Mouse (Mus musculus) monocyte, adult 5-6 weeks (primary cell): ENCODE measurements around the gene Apom. TPM values are rescaled to one million over a fixed set of nuclear protein-coding genes. Genes with fewer than 3 reads are reported as not detected.

ENCODE experiments used
- ATAC-seq: fragments of 153-309, 156-312 bp; replicated peaks from 2 replicates; pipeline ENCODE4 v1.8.0; 2017; ENCODE audit warnings: mild to moderate bottlenecking; ENCODE audit not compliant: low TSS enrichment, insufficient number of reproducible peaks, severe bottlenecking, poor library complexity, low FRiP score
- total RNA-seq: library from RNA; stranded (forward); fragments of 200-1000, 200-491, 200-594 nt; gene quantifications from 3 replicates; pipeline ENCODE4 v1.2.3, GENCODE M21; 2017

Gene Apom
- total RNA-seq, 1 experiment from 2014 or later: 1.4 TPM

DNA sequence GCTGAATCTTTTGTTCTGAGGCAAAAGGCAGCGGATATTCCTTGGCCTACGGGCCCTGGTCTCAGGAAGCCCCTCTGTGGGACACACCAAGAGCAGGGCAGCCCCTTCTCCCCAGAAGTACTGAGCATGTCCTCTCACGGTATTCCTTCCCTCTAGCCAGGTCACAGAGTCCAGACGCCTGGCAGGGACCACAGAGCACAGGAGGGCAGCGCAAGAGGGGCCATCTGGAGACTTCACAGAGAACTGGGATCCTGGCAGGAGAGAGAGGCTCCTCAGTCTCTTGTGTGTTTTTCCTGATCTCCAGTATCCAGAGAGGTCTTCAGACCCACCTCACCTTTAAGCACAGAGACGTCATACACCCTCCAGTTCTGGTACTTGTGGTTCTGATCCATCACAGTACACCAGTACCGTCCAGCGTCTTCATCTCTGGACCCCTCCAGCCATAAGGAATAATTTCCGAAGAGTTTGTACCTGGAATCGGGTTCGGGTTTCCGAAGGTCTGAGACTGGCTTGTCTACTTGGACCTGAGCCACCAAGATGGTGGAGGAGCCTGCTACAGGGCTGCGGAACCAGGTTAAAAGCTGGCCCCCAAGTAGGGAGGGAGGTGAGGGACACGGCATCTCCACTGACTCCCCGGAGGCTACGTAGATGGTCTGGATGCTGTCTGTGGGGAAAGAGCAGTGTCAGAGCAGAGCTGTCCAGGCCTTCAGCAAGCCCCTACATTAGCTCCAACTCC, 48.8 kb downstream of the Apom start:
- no peak for ATAC-seq

DNA sequence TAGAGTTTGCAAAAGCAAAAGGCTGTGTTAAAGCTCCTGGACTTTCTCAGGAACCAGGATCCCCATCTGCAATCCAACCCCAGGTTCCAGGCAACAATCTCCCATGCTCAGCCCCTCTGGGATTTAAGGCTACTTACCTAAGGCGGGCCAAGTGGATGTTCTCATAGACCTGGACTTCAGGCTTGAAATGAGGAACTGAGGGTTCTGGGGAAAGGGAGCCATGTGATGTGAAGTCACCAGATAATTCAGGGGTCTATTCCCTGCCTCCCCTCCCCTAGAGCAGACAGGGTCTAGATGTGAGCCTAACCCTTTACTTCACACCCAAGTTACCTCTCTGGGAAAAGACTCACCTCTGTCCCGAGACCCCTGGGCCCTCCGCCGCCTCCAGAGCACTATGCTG, 51.1 kb downstream of the Apom start:
- ATAC-seq: no peak

DNA sequence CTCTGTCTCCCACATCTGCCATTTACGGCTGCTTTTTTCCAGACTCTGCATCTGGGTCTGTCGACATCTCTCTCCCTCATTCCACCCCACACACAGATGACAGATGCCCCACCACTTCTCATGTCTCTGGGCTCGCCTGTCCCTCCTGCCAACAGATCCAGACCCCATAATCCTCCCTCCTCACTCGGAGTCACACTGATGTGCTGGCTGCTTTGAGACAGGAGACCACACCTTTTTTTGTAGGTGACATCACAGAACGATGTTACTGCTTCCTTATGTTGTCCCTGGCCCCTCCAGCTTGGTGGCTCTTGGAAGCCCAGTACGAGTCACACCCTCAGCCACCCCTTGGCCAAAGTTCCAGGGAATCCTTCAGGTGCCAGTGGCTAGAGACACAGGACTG, 51.6 kb downstream of the Apom start:
- no peak for ATAC-seq

DNA sequence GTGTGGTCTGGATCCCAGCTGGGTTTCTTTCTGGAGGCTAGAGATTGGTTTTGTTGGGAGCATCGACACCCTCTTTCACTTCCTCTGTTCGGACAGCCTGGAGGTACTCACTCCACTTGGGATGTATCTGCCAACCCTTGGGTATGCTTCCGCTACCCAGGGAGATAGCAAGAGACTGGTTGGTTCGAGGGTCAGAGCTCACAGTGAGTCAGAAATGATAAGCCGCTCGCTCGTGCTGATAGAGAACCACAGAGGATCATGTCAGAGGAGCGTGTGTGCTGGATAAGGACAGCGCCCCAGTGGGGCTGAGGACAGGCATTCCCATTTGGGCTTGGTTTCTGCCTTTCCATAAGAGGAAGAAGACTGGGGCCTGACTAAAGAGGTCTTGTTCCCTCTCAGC, 52.1 kb downstream of the Apom start:
- ATAC-seq: no peak

Other genes with a start within 250 kb of the Apom start
- not detected in 3 replicates for gene C2, start 233.8 kb downstream of the Apom start, total RNA-seq
- gene Ehmt2, start 233.6 kb downstream of the Apom start, total RNA-seq: 92.4 to 105 TPM (median 102 TPM) in 3 replicates
- gene Slc44a4, start 217.6 kb downstream of the Apom start, total RNA-seq: not detected in 3 replicates
- 29.6 to 39.9 TPM (median 37.2 TPM) in 3 replicates for gene Neu1, start 200.8 kb downstream of the Apom start, total RNA-seq
- gene Hspa1b, start 172.8 kb downstream of the Apom start, total RNA-seq: 12.5 to 375 TPM (median 15.8 TPM) in 3 replicates
- 1.4 TPM in 1 of 3 replicates, not detected in the others for gene Gm20481, start 162.1 kb downstream of the Apom start, total RNA-seq
- gene Hspa1a, start 159.9 kb downstream of the Apom start, total RNA-seq: 4.9 to 201 TPM (median 8.6 TPM) in 3 replicates
- 1.1 to 1.7 TPM in 2 of 3 replicates, not detected in the other for gene Hspa1l, start 159.3 kb downstream of the Apom start, total RNA-seq
- gene Lsm2, start 150.2 kb downstream of the Apom start, total RNA-seq: 9.3 to 13.9 TPM (median 10.6 TPM) in 3 replicates
- 89.9 to 126 TPM (median 116 TPM) in 3 replicates for gene Vars, start 131.1 kb downstream of the Apom start, total RNA-seq
- gene Vwa7, start 115.5 kb downstream of the Apom start, total RNA-seq: not detected in 3 replicates
- 1.2 TPM in 1 of 3 replicates, not detected in the others for gene Sapcd1, start 104.0 kb downstream of the Apom start, total RNA-seq
- 0.76 to 1.6 TPM in 2 of 3 replicates, not detected in the other for gene Msh5, start 85.3 kb downstream of the Apom start, total RNA-seq
- 356 to 514 TPM (median 477 TPM) in 3 replicates for gene Clic1, start 82.1 kb downstream of the Apom start, total RNA-seq
- 1.1 TPM in 1 of 3 replicates, not detected in the others for gene Ddah2, start 73.0 kb downstream of the Apom start, total RNA-seq
- gene Ly6g6c, start 66.7 kb downstream of the Apom start, total RNA-seq: not detected in 3 replicates
- gene Mpig6b, start 65.9 kb downstream of the Apom start, total RNA-seq: 0.57 to 3.1 TPM (median 0.75 TPM) in 3 replicates
- not detected in 3 replicates for gene Ly6g6e, start 55.1 kb downstream of the Apom start, total RNA-seq
- 2.3 TPM in 1 of 3 replicates, not detected in the others for gene Ly6g6d, start 54.0 kb downstream of the Apom start, total RNA-seq
- 0.39 TPM in 1 of 3 replicates, not detected in the others for gene Ly6g6f, start 46.4 kb downstream of the Apom start, total RNA-seq
- gene Abhd16a, start 42.8 kb downstream of the Apom start, total RNA-seq: 24.3 to 47.0 TPM (median 28.3 TPM) in 3 replicates
- not detected in 3 replicates for gene Ly6g5c, start 23.8 kb downstream of the Apom start, total RNA-seq
- not detected in 3 replicates for gene Ly6g5b, start 16.6 kb downstream of the Apom start, total RNA-seq
- gene Gpank1, start 10.6 kb downstream of the Apom start, total RNA-seq: 62.4 to 126 TPM (median 65.8 TPM) in 3 replicates
- gene Csnk2b, start 10.0 kb downstream of the Apom start, total RNA-seq: 188 to 293 TPM (median 226 TPM) in 3 replicates
- gene D17H6S53E, start 5.7 kb downstream of the Apom start, total RNA-seq: 33.5 to 43.7 TPM (median 42.6 TPM) in 3 replicates
- gene Bag6, start 3.1 kb upstream of the Apom start, total RNA-seq: 72.4 to 192 TPM (median 104 TPM) in 3 replicates
- 21.3 to 57.6 TPM (median 32.1 TPM) in 3 replicates for gene Prrc2a, start 32.8 kb upstream of the Apom start, total RNA-seq
- 20.7 to 64.8 TPM (median 31.9 TPM) in 3 replicates for gene Aif1, start 44.0 kb upstream of the Apom start, total RNA-seq
- gene Lst1, start 56.4 kb upstream of the Apom start, total RNA-seq: 763 to 1,006 TPM (median 964 TPM) in 3 replicates
- 38.1 to 48.1 TPM (median 38.4 TPM) in 3 replicates for gene Ltb, start 62.4 kb upstream of the Apom start, total RNA-seq
- 37.0 to 62.7 TPM (median 38.1 TPM) in 3 replicates for gene Tnf, start 70.0 kb upstream of the Apom start, total RNA-seq
- gene Lta, start 73.3 kb upstream of the Apom start, total RNA-seq: 1.7 TPM in 1 of 3 replicates, not detected in the others
- 0.64 to 2.9 TPM (median 2.7 TPM) in 3 replicates for gene Gm16181, start 88.8 kb upstream of the Apom start, total RNA-seq
- 1.4 to 6.5 TPM (median 2.6 TPM) in 3 replicates for gene Atp6v1g2, start 101.6 kb upstream of the Apom start, total RNA-seq
- gene Nfkbil1, start 103.7 kb upstream of the Apom start, total RNA-seq: 3.6 to 10.9 TPM (median 5.1 TPM) in 3 replicates
- 98.8 to 141 TPM (median 101 TPM) in 3 replicates for gene Ddx39b, start 109.7 kb upstream of the Apom start, total RNA-seq
- gene H2-D1, start 130.7 kb upstream of the Apom start, total RNA-seq: 2,987 to 4,272 TPM (median 3,836 TPM) in 3 replicates
- gene H2-Q1, start 188.4 kb upstream of the Apom start, total RNA-seq: 0.11 to 0.38 TPM in 2 of 3 replicates, not detected in the other
- gene H2-Q2, start 210.2 kb upstream of the Apom start, total RNA-seq: not detected in 3 replicates
- 159 to 219 TPM (median 177 TPM) in 3 replicates for gene H2-Q4, start 247.6 kb upstream of the Apom start, total RNA-seq